Mouse (Mus musculus): Measurements from ENCODE around the gene Ttc7b. TPM values are rescaled to one million over a fixed set of nuclear protein-coding genes. Genes with fewer than 3 reads are reported as not detected.
A peak's percentile ranks its signal among the peaks of the same experiment; 100 is the strongest.

The Ttc7b gene
- polyA plus RNA-seq, 1 experiment from 2014 or later = 4.6 TPM

- no peaks in the 10 kb centered on the region for H3K36me3 ChIP-seq
- H3K4me1 ChIP-seq = 0 out of 2 replicates have a peak, but pooled peaks cover 4% of the 10 kb centered on the region
- no peaks in the 10 kb centered on the region for H3K27me3 ChIP-seq
- H3K4me2 ChIP-seq = no peak overlapping the region
- no peaks in the 10 kb centered on the region for H3K9me3 ChIP-seq
- H3K27ac ChIP-seq = no peak overlapping the region
- no peak overlapping the region for H3K4me3 ChIP-seq
- H3K9ac ChIP-seq = no peak overlapping the region
- ATAC-seq (ENCODE audit: borderline replicate concordance, extremely low read depth, low FRiP score, low TSS enrichment) = no peak
- WGBS = 70% methylated on average over 4 of the region's 4 CpGs
Measured at GRCm38 (mm10) chr12:100321545-100321944, 199.1 kb downstream of the Ttc7b start.

- Histone ChIP-seq H3K27ac (no peak overlapping the region), H3K9me3 (no peaks in the 10 kb centered on the region), H3K4me1 (0 out of 2 replicates have a peak, but pooled peaks cover 4% of the 10 kb centered on the region), H3K9ac (no peak overlapping the region), H3K36me3 (no peaks in the 10 kb centered on the region), H3K27me3 (no peaks in the 10 kb centered on the region), H3K4me2 (no peak overlapping the region), H3K4me3 (no peak overlapping the region)
- ATAC-seq (ENCODE audit: borderline replicate concordance, extremely low read depth, low FRiP score, low TSS enrichment) = no peak
- 81% methylated on average over 4 of the region's 4 CpGs for WGBS
Measured at GRCm38 (mm10) chr12:100319746-100320145, 200.9 kb downstream of the Ttc7b start.

GRCm38 (mm10) chr12:100317936-100318335 is 202.7 kb downstream of the Ttc7b start:
- H3K4me1 ChIP-seq = no peaks in the 10 kb centered on the region
- no peak overlapping the region for H3K4me3 ChIP-seq
- WGBS = 60% methylated on average over 3 of the region's 3 CpGs
- no peaks in the 10 kb centered on the region for H3K27me3 ChIP-seq
- no peak overlapping the region for H3K9ac ChIP-seq
- ATAC-seq (ENCODE audit: borderline replicate concordance, extremely low read depth, low FRiP score, low TSS enrichment) = no peak
- no peak overlapping the region for H3K27ac ChIP-seq
- H3K4me2 ChIP-seq = no peak overlapping the region
- no peaks in the 10 kb centered on the region for H3K9me3 ChIP-seq
- H3K36me3 ChIP-seq = no peaks in the 10 kb centered on the region

GRCm38 (mm10) chr12:100316094-100316493 is 204.5 kb downstream of the Ttc7b start:
- H3K27ac ChIP-seq = no peak overlapping the region
- ATAC-seq (ENCODE audit: borderline replicate concordance, extremely low read depth, low FRiP score, low TSS enrichment) = 0 out of 2 replicates have a peak, but pooled peaks have one; percentile 5
- WGBS = 81% methylated on average over 9 of the region's 9 CpGs

GRCm38 (mm10) chr12:100315119-100315885 is 205.3 kb downstream of the Ttc7b start:
- Histone ChIP-seq H3K4me1 (no peaks in the 10 kb centered on the region), H3K9ac (no peak overlapping the region), H3K9me3 (no peaks in the 10 kb centered on the region), H3K4me2 (no peak overlapping the region), H3K27ac (no peak overlapping the region), H3K36me3 (no peaks in the 10 kb centered on the region), H3K4me3 (no peak overlapping the region), H3K27me3 (no peaks in the 10 kb centered on the region)
- ATAC-seq (ENCODE audit: borderline replicate concordance, extremely low read depth, low FRiP score, low TSS enrichment) = no peak
- WGBS = 75% methylated on average over 8 of the region's 8 CpGs

More at GRCm38 (mm10) chr12:100316094-100316493, 204.5 kb downstream of the Ttc7b start:
- H3K4me3 ChIP-seq = no peak overlapping the region
- H3K4me1 ChIP-seq = no peaks in the 10 kb centered on the region
- no peaks in the 10 kb centered on the region for H3K9me3 ChIP-seq
- H3K36me3 ChIP-seq = no peaks in the 10 kb centered on the region
- no peak overlapping the region for H3K4me2 ChIP-seq
- H3K9ac ChIP-seq = no peak overlapping the region
- no peaks in the 10 kb centered on the region for H3K27me3 ChIP-seq

GRCm38 (mm10) chr12:100313785-100314375 is 206.7 kb downstream of the Ttc7b start:
- H3K4me1 ChIP-seq = no peaks in the 10 kb centered on the region
- no peaks in the 10 kb centered on the region for H3K36me3 ChIP-seq
- H3K4me3 ChIP-seq = no peak overlapping the region
- H3K4me2 ChIP-seq = no peak overlapping the region
- no peak overlapping the region for H3K27ac ChIP-seq
- WGBS = 43% methylated on average over 12 of the region's 12 CpGs
- no peak for ATAC-seq (ENCODE audit: borderline replicate concordance, extremely low read depth, low FRiP score, low TSS enrichment)
- no peak overlapping the region for H3K9ac ChIP-seq
- no peaks in the 10 kb centered on the region for H3K9me3 ChIP-seq
- no peaks in the 10 kb centered on the region for H3K27me3 ChIP-seq

GRCm38 (mm10) chr12:100313209-100313608 is 207.4 kb downstream of the Ttc7b start:
- H3K9ac ChIP-seq = no peak overlapping the region
- no peaks in the 10 kb centered on the region for H3K36me3 ChIP-seq
- no peak overlapping the region for H3K4me2 ChIP-seq
- no peak overlapping the region for H3K27ac ChIP-seq
- H3K9me3 ChIP-seq = no peaks in the 10 kb centered on the region
- no peaks in the 10 kb centered on the region for H3K27me3 ChIP-seq
- H3K4me3 ChIP-seq = no peak overlapping the region
- ATAC-seq (ENCODE audit: borderline replicate concordance, extremely low read depth, low FRiP score, low TSS enrichment) = no peak
- 48% methylated on average over 6 of the region's 6 CpGs for WGBS
- peaks cover 3% of the 10 kb centered on the region for H3K4me1 ChIP-seq

- WGBS = 61% methylated on average over 6 of the region's 6 CpGs
- no peak overlapping the region for H3K4me2 ChIP-seq
- H3K4me3 ChIP-seq = no peak overlapping the region
- no peaks in the 10 kb centered on the region for H3K27me3 ChIP-seq
- no peak overlapping the region for H3K27ac ChIP-seq
- no peaks in the 10 kb centered on the region for H3K36me3 ChIP-seq
- no peak for ATAC-seq (ENCODE audit: borderline replicate concordance, extremely low read depth, low FRiP score, low TSS enrichment)
- H3K9me3 ChIP-seq = no peaks in the 10 kb centered on the region
- peaks cover 17% of the 10 kb centered on the region for H3K4me1 ChIP-seq
- no peak overlapping the region for H3K9ac ChIP-seq
Measured at GRCm38 (mm10) chr12:100310471-100311392, 209.9 kb downstream of the Ttc7b start.

GRCm38 (mm10) chr12:100309201-100309600 is 211.4 kb downstream of the Ttc7b start:
- 70% methylated on average over 4 of the region's 4 CpGs for WGBS
- no peak overlapping the region for H3K9ac ChIP-seq
- H3K4me1 ChIP-seq = peaks cover 29% of the 10 kb centered on the region
- no peaks in the 10 kb centered on the region for H3K9me3 ChIP-seq
- ATAC-seq (ENCODE audit: borderline replicate concordance, extremely low read depth, low FRiP score, low TSS enrichment) = no peak
- no peak overlapping the region for H3K27ac ChIP-seq
- H3K4me3 ChIP-seq = no peak overlapping the region
- H3K36me3 ChIP-seq = no peaks in the 10 kb centered on the region
- no peaks in the 10 kb centered on the region for H3K27me3 ChIP-seq
- no peak overlapping the region for H3K4me2 ChIP-seq

- 23% methylated on average over 8 of the region's 8 CpGs for WGBS
- Histone ChIP-seq H3K27me3 (no peaks in the 10 kb centered on the region), H3K9ac (peak overlapping the region; percentile 13; the same call in 1 of the 2 replicates), H3K4me2 (no peak overlapping the region), H3K27ac (peak overlapping the region; percentile 48; the same call in 1 of the 2 replicates), H3K4me1 (peaks cover 29% of the 10 kb centered on the region), H3K36me3 (no peaks in the 10 kb centered on the region), H3K9me3 (no peaks in the 10 kb centered on the region), H3K4me3 (no peak overlapping the region)
- peak; percentile 65; the same call in 1 of the 2 replicates for ATAC-seq (ENCODE audit: borderline replicate concordance, extremely low read depth, low FRiP score, low TSS enrichment)
Measured at GRCm38 (mm10) chr12:100307501-100308260, 212.9 kb downstream of the Ttc7b start.

GRCm38 (mm10) chr12:100306336-100306735 is 214.3 kb downstream of the Ttc7b start:
- no peak for ATAC-seq (ENCODE audit: borderline replicate concordance, extremely low read depth, low FRiP score, low TSS enrichment)
- no peak overlapping the region for H3K9ac ChIP-seq
- no peaks in the 10 kb centered on the region for H3K36me3 ChIP-seq
- H3K27me3 ChIP-seq = no peaks in the 10 kb centered on the region
- no peaks in the 10 kb centered on the region for H3K9me3 ChIP-seq
- H3K4me3 ChIP-seq = no peak overlapping the region
- no peak overlapping the region for H3K4me2 ChIP-seq
- H3K4me1 ChIP-seq = peaks cover 29% of the 10 kb centered on the region
- 41% methylated on average over 1 of the region's 1 CpGs for WGBS
- H3K27ac ChIP-seq = no peak overlapping the region
